Mouse (Mus musculus) telencephalon, adult 2 months (tissue): ENCODE results near the gene Vnn1.

Source experiments
- DNase-seq: peaks from one replicate; pipeline ENCODE4 v3.0.0-alpha.2; 2011; ENCODE audit warnings: low read depth, low spot score

Vnn1 gene

DNA sequence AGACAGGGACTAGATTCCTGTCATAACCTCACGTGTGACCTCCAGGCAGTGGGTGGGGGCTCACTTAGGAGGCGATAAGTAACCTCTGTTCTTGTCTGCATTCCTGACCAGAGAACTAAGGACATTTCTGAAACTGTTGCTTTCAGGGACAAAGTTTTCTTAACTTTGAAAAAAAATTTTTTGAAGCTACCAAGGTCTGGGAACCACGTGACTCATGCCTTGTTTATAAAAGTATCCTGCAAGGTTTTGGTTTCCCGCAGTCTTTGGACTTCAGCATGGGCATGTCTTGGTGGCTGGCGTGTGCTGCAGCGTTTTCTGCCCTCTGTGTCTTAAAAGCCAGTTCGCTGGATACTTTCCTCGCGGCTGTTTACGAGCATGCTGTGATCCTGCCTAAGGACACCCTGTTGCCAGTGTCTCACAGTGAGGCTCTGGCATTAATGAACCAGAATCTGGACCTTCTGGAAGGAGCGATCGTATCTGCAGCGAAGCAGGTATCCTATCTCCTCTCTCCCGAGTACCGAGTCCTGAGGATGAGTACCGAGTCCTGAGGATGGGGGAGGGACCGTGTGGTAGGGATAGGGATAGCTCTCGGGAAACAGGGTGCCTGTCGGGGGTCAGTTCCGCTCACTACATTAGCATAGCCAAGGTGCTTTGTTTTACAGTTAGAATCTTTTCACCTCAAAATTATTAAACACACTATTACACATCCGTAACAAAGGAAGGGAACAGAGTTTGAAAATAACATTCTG, at the start of gene Vnn1:
Gene Vnn1, plus strand, starts transcription at position 88 of the 749 bp plus-strand sequence.
- DNase-seq, result no peak

DNA sequence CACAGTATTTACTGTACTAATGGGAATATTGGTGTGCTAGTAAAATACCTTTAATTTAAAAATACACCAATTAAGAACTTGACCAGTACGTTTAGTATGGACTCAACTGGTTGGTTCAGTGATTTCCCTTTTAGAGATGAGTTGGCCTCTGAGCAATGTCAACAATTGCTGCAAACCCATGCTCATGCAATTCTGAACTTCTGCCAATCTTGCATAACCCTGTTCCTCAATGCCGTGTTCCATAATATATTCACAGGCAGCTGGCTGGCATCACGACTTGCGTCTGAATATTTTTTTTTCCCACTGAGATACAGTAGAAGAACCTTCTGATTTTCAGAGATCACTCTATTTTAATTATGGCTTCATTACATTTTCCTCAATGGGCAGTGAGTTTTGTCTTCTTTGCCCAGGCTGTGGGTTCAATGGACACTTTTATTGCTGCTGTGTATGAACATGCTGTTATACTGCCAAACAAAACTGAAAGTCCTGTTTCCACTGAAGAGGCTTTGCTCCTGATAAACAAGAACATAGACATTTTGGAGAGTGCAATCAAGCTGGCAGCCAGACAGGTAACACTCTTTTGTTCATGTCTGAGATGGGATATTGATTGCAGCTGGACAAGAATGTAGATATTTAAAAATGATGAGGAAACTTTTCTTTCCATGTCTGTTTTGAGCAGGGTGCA, 43.1 kb upstream of the Vnn1 start, which contains the start of gene Vnn3:
Gene Vnn3, plus strand, starts transcription at position 235 of the 685 bp plus-strand sequence.
- no peak for DNase-seq

DNA sequence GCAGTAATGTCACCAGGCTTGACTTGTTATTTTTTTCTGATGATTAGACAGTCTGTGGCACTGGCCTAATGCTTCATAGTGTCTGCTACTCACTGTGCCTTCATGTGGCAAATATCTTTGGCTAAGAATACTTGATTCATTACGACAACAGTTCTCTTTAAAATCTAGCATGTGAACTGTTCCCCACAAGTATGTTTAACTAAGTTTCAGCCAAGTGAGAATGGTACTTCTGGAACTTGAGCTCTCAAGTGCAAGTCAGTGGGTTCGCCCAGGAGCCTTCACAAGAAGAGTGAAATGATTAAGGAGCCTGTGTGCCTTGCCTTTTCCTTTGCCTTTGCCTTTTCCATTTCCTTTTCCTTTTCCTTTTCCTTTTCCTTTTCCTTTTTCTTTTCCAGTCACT, 42.4 kb upstream of the Vnn1 start:
- no peak for DNase-seq

DNA sequence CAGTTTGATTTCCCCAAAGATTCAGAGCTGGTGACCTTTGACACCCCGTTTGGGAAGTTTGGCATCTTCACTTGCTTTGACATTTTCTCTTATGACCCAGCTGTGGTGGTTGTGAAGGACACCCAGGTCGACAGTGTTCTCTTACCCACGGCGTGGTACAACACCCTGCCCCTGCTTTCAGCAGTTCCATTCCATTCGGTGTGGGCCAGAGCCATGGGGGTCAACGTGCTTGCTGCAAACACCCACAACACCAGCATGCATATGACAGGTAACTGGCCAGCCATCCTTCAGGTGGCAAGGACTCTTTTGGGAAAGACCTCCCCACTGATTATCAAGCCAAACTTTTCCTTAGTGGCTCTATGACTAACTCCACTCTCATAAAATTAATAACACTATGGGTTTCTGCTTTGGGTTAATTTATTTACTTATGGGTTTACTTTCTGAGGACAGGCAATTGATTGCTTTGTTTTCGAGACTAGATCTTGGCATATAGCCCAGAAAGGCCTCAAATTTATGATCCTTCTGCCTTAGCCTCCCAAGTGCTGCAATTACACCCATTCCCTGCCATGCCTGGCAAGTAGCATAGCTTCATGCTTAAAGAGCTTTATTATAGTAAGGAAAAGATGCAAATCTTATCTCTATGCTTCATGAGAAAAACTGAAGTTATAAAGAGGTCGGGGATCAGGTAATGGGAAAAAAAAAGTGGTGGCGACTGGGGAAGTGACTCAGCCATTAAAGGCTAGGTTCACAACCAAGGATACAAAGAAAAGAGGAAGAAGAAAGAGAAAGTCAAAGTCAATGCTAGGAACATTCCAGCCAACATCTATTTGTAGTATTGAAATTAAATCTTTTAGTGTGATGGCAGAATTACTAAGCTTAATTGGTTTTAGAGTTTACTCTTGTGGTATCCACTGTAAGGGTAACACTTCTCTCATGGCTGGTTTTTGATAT, 29.9 kb upstream of the Vnn1 start:
- no peak for DNase-seq

DNA sequence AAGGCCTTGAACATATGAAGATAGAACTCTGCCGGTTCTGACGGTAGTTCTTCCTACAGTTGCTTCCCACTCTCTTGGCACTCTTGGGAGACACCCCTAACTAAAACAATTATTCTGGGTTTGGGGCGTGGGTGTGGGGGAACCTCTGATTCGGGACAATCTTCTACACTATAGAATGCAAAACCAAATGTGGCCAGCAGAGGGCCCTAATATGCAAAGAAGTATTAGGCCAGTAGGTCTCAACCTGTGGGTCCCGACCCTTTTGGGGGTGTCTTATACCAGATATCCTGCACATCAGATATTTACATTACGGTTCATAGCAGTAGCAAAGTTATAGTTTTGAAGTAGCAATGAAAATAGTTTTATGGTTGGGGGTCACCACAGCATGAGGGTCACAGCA, 13.8 kb upstream of the Vnn1 start:
- no peak for DNase-seq

DNA sequence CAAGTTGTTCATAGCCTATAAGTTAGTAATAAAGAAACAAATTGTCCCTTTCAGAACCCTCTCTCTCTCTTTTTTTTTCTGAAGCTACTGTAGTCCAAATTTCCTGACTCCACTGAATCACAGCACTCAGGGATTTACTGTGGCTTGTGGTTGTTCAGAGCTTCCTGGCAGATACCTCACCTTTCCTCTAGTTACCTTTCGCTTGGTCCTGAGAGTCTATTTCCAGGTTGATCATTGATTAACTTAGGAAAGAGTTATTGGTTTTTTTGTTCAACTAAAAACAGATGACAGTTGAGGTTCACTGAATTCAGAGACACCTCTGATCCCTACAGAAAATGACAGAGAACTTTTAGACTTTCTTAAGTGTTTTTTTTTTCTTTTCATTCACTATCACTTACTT, 9.6 kb upstream of the Vnn1 start:
- DNase-seq, result no peak

DNA sequence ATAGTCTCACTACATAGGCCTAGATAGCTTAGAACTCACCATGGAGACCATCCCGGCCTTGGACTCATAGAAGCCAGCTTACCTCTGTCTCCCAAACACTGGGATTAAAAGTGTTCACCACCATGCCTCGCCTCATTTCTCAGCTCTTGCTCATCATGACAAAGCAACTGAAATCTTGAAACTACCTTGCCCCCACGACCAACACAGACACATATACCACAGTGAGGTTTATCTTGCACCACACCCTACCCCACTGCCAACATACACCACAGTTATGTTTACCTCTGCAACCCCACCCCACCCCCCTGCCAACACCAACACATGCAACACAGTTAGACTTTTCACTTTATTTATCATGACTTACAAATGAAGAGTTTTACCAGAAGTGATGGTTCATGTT, 8.4 kb upstream of the Vnn1 start:
- DNase-seq, result no peak

DNA sequence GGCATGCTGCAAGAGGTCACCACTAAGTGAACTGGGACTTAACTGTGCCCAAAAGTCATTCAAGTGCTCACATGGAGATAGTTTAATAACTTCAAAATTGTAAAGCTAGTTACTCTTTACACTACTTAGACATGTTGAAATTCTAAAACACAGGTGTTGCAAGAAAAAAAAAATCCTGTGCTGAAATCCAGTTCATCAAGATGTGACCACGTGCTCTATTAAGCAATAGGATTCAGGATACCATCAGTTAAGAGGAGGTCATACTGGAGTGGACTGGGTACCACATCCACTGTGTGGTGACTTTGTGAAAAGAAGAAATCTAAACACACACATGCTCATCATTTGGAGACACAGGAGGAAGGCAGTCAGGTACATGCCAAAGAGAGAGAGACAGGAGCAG, 1.5 kb upstream of the Vnn1 start:
- no peak for DNase-seq

DNA sequence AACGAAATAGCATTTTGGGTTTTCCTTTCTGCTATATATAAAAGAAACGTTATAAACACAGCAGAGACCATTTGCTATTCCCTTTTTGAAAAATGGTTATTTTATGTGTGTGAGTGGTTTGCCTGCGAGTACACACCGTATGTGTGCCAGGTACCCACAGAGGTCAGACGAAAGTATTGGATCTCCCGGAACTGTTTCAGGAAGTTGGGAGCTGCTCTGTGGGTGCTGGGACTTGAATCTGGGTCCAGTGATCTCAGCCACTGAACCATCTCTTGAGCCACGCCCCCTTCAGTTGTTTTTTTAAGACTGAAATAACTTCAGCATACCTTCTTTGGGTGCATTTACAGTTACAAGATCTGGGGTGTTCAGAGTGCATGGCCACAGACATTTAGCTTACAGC, 888 bp downstream of the Vnn1 start:
- DNase-seq, result no peak

DNA sequence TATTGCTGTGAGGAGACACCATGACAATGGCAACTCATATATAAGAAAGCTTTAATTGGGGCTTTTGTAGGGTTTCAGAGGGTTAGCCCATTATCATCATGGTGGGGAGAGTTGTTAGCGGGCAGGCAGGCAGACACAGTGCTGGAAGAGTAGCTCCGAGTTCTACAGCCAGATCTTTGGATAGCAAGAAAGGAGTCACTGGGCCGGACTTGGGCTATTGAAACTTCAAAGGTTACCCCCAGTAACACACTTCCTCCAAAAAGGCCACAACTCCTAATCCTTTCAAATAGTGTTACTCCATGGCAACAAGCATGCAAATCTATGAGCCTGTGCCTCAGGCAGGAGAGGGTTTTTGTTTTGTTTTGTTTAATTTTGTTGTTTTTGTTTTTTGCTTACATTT, 6.6 kb downstream of the Vnn1 start:
- DNase-seq, result no peak

DNA sequence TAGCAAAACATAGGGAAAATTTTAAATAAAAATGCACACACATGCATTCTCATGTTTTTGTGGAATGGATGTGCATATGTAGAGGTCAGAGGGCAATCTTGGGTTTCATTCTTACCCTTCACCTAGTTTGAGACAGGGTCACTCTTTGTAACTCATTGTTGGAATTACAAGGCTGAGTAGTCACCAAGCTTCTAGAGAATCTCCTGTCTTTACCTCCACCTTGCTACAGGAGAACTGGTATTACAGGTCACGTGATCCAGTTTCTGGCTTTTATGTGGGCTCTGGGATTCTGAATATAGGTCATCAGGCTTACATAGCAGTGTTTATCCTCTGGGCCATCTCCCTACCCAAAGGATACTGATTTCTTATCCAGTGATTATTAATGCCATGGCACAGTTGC, 11.2 kb downstream of the Vnn1 start:
- no peak for DNase-seq

DNA sequence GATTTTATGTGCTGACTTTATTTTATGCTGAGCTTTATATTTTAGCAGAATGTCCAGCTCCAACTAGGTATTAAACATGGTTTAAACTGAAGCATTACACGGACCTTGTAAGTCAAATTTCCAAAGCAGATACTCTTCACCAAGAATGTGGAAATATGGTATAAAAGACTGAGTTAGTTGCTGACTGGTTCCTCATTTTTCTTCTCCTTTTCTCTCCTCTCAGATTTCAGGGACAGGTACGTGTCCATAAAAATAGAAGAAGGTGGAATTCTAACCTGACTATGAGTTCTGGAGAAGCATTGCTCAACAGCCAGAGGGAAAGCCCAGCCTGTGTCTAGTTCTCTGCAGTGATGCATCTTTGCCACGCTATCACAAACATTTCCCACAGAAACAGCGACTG, 25.6 kb downstream of the Vnn1 start, which contains the start of gene Taar1:
Gene Taar1, plus strand, starts transcription at position 301 of the 400 bp plus-strand sequence.
- DNase-seq, result no peak

DNA sequence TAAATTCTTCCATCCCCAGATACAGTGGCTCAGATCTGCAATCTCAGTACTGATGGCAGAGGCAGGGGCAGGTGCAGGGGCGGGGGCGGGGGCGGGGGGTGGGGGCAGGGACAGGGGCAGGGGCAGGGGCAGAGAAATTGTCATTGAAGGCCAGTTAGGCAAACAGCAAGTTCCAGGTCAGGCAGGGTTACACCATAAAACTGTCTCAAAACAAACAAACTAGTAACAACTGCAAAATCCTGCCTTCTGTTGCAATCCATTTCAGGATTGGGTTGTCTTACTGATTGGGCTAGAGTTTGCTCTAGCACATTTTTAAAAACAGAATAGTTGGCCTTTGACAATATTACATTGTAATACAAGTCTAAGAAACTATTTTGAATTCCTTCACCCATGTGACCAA, 28.0 kb downstream of the Vnn1 start:
- no peak for DNase-seq

DNA sequence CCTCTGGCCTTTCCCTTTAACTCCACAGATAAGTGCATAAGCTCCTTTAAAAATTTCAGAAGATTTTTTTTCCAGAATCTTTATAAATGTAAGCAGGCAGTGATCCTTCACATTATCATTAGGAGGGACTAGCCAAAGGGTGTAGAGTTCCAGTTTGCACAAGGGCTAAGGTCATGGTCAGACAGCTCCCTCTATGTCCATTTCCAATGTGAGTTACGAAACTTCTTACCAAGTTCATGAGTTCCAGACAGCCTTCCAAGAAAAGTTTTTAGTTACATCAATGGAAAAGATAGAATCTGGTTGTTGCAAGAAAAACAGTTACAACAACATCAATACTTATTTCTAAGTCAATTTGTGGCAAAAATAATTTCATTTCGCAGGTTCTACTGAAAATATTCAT, 29.5 kb downstream of the Vnn1 start:
- DNase-seq, result no peak

DNA sequence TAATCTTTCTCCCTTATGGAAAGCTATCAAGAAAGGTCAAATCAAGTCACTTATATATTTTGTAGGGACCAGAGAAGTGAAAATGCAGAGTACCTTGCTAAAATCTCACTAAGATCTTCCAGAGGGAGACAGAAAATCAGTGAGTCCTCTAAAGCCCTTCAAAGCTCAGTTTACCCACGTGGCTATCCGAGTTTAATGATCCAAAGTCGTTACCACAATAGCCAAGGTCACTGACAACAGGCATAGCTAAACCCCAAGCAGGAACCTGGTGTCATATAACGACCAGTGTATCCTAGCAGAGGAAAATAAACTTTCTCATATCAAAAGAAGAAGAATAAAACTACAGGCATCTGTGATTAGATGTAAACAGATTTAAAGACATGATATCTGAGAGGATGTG, 43.1 kb downstream of the Vnn1 start:
- DNase-seq, result no peak

DNA sequence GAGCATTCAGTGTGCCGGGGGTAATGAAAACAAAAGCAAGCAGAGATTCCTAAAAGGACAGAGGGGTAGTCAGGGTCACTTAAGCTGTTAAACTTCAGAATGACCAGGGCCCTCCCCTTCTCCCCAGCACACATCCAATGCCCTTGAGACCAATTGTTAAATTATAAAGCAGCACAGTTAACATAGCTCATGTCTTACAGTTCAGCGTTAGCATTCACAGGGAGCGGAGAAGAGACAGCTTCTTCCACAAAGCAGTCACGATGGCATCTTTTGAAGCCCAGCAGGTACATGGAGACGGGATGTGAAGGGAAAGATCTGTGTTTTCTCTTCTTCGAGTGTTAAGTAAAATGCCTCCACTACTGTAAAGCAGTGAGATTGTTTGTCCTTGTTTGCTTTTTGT, 43.8 kb downstream of the Vnn1 start, which contains the start of gene Taar2:
Gene Taar2, plus strand, starts transcription at position 261 of the 400 bp plus-strand sequence.
- DNase-seq, result no peak

DNA sequence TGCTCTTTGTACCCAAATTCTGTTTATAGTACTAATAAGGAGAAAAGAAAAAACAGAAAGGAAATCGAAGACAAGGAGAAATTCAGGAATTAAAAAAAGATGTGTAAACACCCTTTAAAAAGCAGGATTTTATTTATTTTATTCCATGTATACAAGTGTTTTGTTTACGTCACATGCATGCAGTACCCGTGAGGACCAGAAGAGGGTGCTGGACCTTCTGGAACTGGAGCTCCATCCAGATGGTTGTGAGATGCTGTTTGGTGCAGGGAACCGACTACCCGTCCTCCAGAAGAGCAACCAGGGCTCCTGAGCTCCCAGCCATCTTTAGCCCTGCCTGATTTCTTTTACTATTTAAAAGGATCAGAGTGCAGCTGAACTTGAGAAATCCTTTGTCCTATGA, 48.0 kb downstream of the Vnn1 start:
- DNase-seq, result no peak

DNA sequence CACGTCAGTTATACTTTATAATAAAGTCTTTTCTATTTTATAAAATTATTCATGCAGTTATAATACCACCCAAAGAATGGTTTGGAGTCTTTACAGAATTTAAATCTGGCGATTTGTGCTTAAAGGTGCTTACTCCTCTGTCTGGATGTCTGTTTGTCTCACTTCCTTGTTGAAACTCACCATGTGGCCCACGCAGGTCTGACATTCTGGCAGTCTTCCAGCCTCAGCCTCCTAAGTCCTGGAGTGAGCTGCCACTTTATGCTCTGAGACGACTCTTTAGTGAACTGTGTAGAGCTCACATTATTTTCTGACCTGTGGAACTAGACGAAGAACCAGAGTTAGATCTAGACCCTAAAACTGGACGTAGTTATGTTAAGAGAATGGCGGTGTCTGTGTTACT, 53.5 kb downstream of the Vnn1 start:
- no peak for DNase-seq

DNA sequence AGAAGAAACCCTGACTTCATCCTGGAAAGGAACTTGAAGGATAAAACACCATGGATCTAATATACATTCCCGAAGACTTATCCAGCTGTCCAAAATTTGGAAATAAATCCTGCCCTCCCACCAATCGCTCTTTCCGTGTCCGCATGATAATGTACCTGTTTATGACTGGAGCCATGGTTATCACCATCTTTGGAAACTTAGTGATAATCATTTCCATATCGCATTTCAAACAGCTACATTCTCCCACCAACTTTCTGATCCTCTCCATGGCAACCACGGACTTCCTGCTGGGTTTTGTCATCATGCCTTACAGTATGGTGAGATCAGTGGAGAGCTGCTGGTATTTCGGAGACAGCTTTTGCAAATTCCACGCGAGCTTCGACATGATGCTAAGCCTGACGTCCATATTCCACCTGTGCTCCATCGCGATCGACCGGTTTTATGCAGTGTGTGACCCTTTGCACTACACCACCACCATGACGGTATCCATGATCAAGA, 55.1 kb downstream of the Vnn1 start, which contains the start of gene Taar3:
Gene Taar3, plus strand, starts transcription at position 51 of the 498 bp plus-strand sequence.
- no peak for DNase-seq

DNA sequence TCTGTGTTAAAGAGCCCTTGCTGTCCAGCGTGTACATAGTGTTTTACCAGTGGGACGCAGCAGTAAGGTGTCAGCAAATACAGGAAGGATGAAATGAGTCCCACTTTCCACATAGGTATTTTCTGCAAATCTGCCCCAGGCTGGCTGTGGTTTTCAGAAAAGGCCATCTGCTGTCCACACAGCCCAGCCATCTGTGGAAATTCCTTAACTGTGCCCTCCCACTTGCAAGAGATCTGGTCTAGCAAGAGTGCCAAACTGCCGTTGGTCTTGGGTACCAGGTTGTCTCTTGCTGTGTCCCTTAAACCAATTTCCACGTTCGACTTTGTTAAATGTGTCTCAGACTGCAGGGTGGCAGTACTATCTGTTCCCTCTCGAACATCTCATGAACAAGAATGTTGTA, 57.2 kb downstream of the Vnn1 start:
- DNase-seq, result no peak
